Mouse (Mus musculus) gastrocnemius, postnatal 4 days (tissue): Measurements from ENCODE around the gene Nphp4. TPM values are rescaled to one million over a fixed set of nuclear protein-coding genes. Genes with fewer than 3 reads are reported as not detected.

ENCODE experiments used
- DNase-seq, 2 experiments: peaks; one replicate each; pipeline ENCODE4 v3.0.0; 2021 to 2022; ENCODE audit warnings: low spot score in 2 of 2, mixed read lengths in 2 of 2
- total RNA-seq, 2 experiments: library from RNA; stranded (reverse); gene quantifications; 2 replicates each; pipeline ENCODE4 v1.2.3; 2021

The Nphp4 gene
- total RNA-seq, 2 experiments from 2014 or later: 2.0 to 2.5 TPM

- peak; percentile 49 to 66 for DNase-seq
Observed at GRCm38 (mm10) chr4:152554421-152554820, 77.9 kb downstream of the Nphp4 start.

DNA sequence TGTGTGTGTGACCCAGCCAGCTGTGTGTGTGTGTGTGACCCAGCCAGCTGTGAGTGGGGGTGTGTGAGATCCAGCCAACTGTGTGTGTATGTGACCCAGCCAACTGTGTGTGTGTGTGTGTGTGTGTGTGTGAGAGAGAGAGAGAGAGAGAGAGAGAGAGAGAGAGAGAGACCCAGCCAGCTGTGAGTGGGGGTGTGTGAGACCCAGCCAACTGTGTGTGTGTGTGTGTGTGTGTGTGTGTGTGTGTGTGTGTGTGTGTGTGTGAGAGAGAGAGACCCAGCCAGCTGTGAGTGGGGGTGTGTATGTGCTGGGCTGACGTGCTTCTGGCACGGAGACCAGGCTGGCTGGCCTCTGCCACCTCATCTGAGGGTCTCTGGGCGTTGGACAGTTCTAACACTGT lies 79.3 kb downstream of the Nphp4 start:
- DNase-seq: peak in 1 of 2 experiments; percentile 34

DNA sequence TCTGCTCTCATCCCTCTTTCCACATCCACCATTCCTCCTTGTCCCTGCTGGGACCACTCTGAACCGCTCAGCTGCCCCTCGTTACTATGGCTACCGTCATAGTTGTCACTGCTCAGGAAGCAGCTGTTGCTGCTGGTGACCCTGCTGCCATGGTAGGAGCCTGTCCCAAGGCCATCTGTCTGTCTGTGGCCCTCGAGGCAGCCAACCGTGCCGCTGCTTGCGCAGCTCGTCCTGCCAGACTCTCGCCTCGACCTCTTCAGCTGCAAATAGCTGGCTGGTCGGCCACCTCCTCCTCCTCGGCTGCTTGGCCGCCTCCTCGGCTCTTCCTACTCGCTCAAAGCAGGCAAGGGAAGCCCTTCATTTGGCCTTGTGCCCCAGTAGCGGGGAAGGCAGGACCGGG lies 81.7 kb downstream of the Nphp4 start:
- DNase-seq: peak in 1 of 2 experiments; percentile 54

DNA sequence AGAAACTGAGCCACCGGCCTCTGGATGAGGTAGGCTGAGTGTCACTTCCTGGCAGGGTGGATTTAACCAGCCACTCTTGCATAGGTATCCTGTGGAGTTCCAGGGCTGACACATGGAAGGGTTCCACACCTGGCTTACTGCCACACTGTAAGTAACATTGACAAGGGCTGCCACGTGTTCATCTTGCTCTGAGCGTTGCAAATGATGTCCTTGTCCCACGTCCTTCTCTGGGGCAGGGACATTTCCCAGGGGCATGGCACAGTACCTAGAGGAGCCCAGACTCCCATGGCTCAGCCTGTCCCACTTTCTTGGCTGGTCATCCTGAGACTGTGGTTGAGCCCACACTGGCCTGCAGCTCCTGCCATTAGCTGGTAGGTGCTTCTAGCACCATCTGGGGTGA lies 91.5 kb downstream of the Nphp4 start:
- no peak for DNase-seq

DNA sequence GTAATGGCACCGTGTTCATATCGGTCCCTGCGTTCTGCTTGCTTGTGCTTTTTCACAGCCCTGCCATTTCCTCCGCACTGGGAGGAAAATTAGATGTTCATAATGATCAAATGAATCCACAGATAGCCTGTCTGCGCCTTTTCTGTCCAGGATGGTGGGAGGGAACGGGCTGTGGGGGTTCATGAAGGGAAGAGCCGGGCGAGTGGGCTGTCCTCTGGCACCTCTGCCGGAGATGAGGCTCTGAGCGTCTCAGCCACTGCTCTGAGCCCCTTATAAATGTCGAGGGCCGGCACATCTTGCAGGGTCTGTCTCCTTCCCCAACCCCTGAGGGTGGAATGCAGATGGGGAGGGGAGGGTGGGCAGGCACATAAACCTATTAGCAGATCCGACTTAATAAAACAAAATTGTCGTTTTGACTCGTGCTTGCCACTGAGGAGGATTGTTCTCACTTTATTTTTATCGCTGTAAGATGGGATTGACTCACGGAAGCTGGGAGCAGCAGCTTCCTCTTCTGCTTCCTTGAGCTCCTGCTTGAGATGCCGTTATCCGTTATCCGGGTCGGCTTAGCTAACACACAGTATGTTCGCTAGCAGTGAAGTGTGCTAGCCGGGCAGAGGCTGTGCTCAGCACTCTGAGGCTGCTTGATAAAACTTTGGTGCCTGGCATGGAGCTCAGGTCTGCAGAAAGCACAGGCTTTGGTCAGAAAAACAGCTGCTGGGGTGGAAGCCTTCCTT lies 92.3 kb downstream of the Nphp4 start:
- no peak for DNase-seq

DNA sequence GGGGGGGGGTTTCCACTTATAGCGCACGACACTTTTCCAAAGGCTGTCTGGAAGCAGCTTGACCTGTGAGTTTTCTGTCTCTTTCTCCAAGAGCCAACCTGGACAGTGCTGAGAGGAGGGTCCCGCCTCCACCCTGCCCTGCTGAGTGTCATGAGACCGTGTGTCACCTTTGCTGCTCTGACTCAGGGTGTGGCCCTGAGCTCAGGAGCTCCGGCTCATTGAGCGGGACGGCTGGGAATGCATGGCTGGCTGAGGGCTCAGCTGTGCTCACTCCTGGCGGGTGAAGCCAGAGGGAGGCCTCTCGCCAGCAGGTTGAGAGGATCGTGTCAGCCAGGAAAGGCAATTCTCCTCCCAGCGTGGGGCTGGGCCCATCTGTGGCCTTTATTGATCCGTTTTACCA lies 97.8 kb downstream of the Nphp4 start:
- DNase-seq: no peak

- no peak for DNase-seq
Observed at GRCm38 (mm10) chr4:152576826-152577225, 100.3 kb downstream of the Nphp4 start.

DNA sequence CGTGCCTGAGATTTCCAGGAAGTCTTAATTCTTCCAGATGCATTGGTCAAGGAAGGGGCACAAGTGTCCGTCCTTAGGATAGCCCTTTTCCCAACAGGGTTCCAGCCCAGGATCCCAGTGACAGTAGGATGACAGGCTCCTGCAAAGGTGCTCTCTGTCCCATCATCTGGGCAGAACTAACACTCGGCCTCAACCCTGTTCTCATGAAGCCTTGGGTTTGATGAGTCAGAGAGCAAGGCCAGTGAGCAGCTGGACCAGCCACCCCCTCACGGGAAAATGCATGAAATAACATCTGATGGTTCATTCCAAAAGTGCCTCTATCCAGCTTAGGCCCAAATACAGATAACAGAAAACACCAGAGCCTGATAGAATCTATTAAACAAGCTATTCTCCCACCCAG lies 103.5 kb downstream of the Nphp4 start:
- DNase-seq: no peak

GRCm38 (mm10) chr4:152582206-152582605 lies 105.7 kb downstream of the Nphp4 start:
- no peak for DNase-seq

DNA sequence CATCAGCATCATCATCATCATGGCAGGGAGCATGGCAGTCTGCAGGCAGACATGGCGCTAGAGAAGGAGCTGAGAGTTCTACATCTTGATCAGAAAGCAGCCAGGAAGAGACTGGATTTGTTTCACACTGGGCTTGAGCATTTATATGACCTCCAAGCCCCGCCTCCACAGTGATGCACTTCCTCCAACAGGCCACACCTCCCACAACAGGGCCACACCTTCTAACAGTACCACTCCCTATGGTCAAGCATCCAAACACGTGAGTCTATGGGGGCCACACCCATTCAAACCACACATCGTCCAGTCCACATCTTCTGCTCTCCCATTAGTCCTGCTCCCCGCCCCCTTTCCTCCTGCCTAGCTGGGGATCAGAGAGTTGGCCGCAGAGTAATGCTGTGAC lies 107.1 kb downstream of the Nphp4 start:
- no peak for DNase-seq

DNA sequence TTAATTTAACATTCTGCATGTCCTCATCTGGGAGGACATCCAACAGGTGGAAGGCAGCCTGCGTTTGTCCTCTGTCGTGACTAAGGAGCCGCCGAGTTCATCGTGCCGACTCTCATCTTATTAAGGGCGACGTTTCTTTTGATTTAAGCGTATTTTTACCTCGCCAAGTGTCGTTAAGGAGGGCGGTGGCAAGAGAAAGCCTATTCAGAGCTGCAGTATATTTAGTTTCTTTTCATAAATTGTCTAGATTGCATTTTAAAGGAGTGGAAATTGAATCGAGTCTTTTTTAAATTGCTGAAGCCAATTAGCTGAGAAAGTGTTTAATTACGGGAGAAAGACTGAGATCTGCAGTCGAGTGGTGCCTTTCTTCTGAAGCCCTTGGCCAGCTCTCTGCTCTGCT lies 109.0 kb downstream of the Nphp4 start:
- no peak for DNase-seq

DNA sequence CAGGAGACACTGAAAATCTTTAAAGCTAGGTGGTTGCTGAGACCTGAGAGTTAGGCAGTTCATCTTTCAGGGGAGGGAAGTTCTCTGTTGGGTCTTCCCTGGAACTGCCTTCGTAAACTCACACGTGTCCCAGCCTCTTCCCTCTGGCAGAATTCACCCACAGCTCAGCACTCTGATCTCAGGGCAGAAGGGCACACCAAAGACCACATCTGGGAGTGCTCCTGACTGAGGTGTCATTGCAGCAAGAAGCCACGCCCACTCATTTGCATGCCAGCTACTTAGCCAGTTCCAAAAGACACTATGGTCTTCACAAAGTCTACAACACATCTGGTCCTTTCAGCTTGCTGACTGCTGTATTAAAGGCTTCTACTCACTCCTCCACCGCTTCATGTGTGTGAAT lies 109.7 kb downstream of the Nphp4 start:
- no peak for DNase-seq

GRCm38 (mm10) chr4:152604285-152604684 lies 127.8 kb downstream of the Nphp4 start:
- no peak for DNase-seq

DNA sequence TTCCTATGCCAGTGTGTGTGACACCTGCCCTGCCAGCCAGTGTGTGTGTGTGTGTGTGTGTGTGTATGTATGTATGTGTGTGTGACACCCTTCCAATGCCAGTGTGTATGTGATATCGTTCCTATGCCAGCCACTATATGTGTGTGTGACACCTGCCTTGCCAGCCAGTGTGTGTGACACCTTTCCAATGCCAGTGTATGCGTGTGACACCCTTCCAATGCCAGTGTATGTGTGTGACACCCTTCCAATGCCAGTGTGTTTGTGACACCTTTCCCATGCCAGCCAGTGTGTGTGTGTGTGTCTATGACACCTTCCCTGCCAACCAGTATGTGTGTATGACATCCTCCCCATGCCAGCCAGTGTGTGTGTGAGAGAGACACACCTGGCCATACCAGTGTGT lies 132.7 kb downstream of the Nphp4 start:
- DNase-seq: no peak

DNA sequence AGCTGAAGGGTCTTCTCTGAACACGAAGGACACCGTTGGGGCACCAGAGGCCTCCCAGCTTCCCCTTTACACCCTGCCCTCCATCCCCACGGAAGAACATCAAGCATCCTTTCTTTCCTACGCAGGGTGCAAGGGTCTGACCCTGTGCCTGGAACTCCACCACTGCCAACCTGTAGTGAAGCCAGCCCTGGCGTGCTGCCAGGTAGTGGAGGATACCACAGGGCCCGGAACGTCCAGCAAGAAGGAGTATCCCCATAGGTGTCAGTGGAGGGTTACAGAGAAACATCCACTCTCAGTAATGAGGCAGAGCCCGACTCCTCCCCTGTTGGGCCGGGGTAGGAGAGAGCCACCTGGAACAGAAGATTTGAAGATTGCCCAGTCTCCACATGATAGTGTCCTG lies 133.5 kb downstream of the Nphp4 start:
- DNase-seq: no peak

Other genes starting within 250 kb of the Nphp4 start
- 10 to 100 TPM; 47.5 to 49.4 TPM for gene Gpr153, start 202.5 kb upstream of the Nphp4 start, total RNA-seq
- not detected for gene Hes3, start 185.0 kb upstream of the Nphp4 start, total RNA-seq
- 10 to 100 TPM; 21.3 to 26.0 TPM for gene Icmt, start 179.5 kb upstream of the Nphp4 start, total RNA-seq
- under 1 TPM in 1 of 2 experiments, not detected in 1; 0.32 TPM for gene Rnf207, start 157.7 kb upstream of the Nphp4 start, total RNA-seq
- 100 to 1,000 TPM; 405 to 428 TPM for gene Rpl22, start 151.0 kb upstream of the Nphp4 start, total RNA-seq
- gene Chd5, start 138.1 kb upstream of the Nphp4 start, total RNA-seq: under 1 TPM; 0.18 to 0.27 TPM
- 1 to 10 TPM; 5.6 to 6.1 TPM for gene Kcnab2, start 1.2 kb downstream of the Nphp4 start, total RNA-seq